Mouse (Mus musculus) cerebellum, adult 11-12 months (tissue): ENCODE data around the gene Trim16.
A peak's percentile ranks its signal among the peaks of the same experiment; 100 is the strongest.

ENCODE experiments used
- DNase-seq: peaks from one replicate; pipeline ENCODE4 v3.0.0; 2022

The Trim16 gene

GRCm38 (mm10) chr11:62831906-62832305 is 11.9 kb downstream of the Trim16 start:
- DNase-seq: no peak

DNA sequence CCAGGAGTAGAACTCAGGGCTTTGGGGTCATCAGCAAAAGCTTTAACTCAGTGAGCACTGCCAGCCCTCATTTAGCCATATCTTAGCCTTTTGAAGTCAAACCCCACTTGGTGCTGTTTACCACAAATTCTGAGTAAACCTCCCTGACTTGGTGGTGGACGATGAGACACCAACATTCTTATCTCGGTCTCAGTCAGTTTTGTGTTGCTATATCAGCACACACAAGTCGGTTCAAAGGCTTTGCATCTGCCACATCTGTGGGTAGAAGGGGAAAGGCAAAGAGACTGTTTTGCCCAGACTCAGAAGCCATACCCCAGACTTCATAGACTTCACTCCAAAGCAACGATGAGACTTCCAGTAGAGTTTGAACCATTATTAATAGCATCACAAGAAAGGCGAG is 24.5 kb downstream of the Trim16 start:
- no peak for DNase-seq

DNA sequence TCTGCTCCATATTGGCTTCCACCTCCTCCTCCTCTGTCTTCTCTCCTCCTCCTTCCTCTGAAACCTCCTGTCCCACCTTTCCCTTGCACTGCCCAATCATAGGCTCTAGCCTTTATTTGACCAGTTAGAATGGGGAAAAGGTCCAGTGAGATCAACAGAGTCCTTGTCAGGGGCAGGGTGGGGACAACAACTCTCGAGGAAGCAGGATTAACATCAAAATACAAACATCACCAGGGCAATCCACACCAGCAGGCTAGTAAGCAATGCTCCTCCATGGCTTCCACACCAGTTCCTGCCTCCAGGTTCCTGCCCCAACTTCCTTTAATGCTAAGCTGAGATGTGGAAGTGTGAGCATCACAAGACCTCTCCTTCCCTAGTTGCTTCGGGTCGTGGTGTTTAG is 25.7 kb downstream of the Trim16 start:
- DNase-seq: no peak

GRCm38 (mm10) chr11:62846961-62847654 is 27.1 kb downstream of the Trim16 start, which contains the start of gene Fbxw10:
Gene Fbxw10, plus strand, starts transcription at chr11:62847069.
- DNase-seq: no peak

DNA sequence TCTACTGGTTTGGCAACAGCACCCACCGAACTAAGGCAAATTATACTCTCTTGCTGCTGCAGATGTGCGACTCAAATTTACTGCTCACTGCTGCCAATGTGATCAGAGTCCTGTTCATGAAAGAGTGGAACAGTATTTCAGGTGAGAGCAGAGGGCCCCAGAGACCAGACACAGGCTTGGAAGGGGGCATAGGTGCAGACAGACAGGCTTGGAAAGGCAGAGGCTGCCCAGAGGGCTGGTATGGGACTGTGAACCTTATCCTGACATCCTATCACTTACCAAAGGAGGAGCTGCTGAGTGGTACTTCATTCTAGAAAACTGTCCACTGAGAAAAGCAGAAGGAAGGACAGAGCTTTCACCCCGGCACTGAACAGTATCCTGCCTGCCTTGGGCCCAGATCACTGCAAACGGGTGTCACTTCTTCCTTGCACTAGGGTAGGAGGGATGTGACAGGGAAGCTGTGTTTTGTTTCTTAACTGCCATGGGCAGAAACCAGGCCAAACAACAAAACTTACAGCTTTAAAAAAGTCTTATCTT is 27.7 kb downstream of the Trim16 start:
- no peak for DNase-seq

- no peak for DNase-seq
Observed at GRCm38 (mm10) chr11:62848301-62848700, 28.3 kb downstream of the Trim16 start.

DNA sequence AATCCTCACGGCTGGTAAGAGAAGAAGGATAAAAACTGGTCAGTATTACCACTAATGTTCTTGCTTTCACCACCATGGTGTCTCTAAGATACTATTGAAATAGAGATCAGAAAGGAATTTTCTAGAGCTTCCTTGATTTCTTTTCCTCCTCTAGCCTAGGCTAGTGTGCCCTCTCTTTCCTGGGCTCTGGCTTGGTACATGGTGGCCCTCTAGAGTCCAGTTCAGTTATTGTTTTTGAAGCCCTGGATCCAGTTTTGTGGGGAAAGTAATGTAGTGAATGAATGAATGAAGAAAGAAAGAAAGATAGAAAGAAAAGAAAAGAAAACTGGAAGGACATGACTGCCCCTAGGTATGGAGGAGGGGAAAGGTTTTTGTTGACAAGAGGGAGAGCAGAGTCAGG is 31.2 kb downstream of the Trim16 start:
- DNase-seq: no peak

DNA sequence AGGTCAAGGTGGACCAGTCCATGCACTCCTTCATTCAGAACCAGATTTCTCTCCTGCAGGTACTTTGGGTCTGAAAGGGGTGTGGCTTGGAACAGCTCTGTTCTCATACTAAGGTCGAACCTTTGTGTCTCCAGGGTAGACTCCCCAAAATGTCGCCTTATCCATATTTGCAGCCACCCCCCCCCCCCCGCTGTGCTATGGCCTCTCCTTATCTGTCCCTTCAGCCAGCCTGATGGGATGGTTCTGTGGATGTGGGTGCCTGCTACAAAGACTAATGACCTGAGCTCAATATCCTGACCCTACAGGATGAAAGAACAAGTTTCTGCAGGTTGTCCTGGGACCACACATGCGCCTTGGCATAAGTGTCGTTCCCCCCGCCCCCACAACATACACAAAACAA is 33.3 kb downstream of the Trim16 start:
- DNase-seq: no peak

DNA sequence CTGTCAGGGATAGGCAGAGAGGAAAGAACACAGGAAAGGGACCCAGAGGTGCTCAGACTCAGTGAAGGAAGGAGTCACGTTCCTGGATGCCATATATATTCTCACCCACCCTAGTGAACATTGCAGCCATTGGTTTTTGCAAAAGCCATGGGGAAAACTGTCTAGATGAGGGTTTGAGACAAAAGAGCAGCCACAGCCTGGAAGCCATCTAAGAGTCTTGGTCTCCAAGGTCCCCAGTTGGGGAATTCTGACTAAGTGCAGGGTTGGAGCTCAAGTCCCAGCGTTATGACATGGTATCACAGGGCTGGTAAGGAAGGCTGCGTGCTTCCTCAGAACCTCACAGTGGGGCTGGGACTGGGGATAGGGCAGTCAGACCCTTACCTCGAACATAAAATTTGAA is 45.5 kb downstream of the Trim16 start:
- DNase-seq: no peak

DNA sequence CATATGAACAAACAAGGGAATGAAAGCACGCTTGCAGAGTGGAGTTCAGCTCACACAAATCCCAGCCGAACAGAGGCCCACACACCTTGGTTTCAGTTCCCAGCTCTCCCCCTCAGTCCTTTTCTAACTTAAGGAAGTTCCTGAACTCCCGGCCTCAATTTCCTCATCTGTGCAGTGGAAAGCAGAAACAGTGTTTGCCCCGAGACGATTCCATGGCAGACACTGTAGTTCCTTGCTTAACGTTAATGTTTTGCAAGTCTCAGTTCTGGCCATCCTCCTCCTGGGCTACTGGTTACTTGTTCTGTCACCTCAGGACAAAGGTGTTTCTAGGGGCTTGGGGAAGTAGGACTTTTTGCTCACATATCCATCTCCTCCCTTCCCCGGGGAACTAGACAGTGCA is 46.7 kb downstream of the Trim16 start:
- DNase-seq: no peak

DNA sequence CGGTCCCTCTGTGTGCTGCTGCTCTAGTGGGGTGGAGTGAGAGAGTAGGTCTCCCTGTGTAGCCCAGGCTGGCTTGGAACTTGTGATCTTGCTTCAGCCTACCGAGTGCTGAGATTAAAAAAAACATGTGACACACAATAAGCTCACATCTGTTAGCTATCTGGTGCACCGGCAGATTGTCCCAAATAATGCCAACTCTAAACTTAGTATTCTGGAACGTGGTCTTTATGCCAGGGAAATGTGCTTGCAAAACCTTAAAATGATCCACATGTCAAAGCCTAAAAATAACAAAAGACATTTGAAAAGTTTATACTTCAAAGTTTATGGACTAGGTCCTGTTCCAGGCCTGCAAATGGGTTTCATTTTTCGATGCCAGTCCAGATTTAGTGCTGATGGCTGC is 49.2 kb downstream of the Trim16 start:
- no peak for DNase-seq

GRCm38 (mm10) chr11:62869715-62870371 is 49.8 kb downstream of the Trim16 start:
- no peak for DNase-seq

DNA sequence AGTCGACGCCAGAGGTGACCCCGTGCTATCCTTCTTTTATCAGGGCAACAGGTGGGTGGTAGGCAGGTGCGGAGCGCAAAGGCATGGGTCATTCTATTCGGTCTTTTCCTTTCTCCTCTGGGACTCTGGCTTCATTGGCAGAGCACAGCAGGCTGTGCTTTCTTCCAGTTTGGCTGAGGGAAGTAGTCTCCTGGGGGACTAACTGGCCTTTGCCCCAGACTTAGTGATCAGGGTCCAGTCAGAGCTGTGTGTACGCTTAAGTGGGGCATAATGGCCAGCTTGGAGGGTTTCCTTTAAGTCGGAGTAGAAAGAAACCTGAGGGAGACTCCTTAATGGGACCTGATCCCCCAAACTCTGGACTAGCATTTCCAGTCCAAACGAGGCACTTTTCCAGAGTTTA is 53.4 kb downstream of the Trim16 start:
- DNase-seq: no peak

GRCm38 (mm10) chr11:62875696-62876095 is 55.7 kb downstream of the Trim16 start:
- no peak for DNase-seq

DNA sequence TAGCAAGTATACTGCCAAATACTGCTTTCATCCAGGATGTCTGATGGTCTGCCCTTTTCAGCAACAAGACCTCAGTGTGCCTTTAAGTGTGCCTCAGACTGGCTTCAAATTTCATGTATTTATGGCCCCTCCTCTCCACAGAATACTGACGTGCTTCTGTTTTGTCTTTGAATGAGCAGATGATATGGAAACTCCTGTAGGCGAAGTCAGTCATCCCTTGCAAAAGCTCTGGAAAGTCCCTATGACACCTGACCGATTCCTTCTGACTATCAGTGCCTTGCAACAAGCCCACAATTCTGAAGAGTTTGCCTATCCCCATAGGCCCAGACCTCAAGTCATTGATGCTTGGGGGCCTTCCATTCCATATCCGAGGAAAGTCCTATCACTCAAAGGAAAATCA is 56.4 kb downstream of the Trim16 start:
- DNase-seq: no peak

- DNase-seq: no peak
Observed at GRCm38 (mm10) chr11:62877391-62877790, 57.4 kb downstream of the Trim16 start.

- peak; percentile 39 for DNase-seq
Observed at GRCm38 (mm10) chr11:62878728-62879127, 58.7 kb downstream of the Trim16 start.

DNA sequence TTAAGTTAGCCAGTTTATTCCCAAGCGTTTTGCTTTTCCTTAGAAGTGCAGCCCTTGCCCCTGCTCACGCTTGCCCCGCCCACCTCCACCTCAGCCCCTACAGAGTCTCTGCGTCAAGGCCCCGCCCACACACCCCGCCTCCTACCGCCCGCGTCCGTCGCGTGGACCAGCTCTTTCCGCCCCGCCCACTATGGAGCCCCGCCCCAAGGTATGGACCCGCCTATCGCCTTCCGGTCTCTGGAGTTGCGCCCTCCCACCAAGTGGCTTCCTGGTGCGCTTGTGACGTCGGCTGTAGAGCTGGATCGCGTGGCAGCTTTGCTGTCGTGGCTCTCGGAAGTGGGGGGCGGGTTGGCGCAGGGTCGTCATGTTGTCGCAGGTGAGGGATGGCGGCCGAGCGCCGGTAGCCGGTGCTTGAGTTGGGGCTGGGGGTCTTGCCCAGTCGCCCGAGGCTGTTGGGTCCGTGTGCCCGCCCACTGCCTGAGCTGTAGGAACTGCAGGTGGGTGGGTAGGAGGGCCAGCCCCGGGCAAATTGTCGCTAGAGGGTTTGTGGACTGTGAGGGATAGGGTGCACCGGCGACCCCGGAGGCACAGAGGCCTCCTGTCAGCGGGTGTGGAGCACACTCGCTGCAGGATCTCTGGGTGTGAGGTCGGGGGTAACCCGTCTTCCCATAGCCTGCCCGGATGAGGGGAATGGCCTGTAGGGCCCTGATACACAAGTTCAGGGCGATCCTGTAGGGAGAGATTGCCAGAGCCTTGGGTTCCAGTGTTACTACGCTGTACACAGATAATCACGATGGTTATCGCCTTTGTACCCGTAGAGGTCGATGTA is 59.4 kb downstream of the Trim16 start, which contains the start of gene Tvp23b:
TSS of gene Tvp23b (plus strand) at position 236 of the 829 bp plus-strand sequence.
- peak; percentile 97 for DNase-seq

GRCm38 (mm10) chr11:62883407-62883806 is 63.4 kb downstream of the Trim16 start:
- DNase-seq: no peak

DNA sequence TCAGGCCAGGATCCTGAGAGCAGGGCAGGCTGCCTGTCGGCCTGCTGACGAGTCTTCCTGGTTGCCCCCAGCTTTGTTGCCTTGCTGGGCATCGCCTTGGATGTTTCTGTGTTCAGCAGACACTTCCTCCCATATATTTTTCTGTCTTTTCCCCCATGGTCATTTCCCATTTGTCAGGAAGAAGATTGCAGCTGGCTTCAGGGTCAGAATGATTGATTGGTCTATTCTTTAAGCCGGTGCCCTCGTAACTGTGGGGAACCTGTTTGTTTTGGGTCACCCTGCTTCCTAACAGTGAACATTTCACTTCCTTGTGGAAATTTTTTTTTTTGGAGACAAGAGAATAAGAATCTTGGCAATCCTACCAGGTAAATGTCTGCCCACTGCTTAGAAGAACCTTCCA is 65.3 kb downstream of the Trim16 start:
- no peak for DNase-seq

DNA sequence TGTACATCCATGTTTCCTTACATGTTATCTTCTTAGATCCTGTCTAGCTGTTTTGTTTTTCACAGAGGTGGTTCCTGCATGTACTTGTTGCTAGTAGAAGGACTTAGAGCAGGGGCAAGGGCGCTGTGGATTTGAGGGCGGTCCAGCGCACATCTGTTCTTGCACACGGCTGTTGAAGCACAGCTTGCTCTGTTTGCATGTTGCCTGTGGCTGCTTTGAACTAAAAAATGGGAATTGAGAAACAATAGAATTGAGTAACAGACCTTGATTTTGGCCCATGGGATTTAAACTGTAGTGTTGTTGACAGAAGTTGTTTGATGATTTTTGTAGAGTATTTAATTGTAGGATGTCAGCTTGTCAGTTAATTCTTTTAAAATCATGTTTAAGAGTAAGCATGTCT is 70.8 kb downstream of the Trim16 start:
- DNase-seq: no peak

GRCm38 (mm10) chr11:62891763-62892162 is 71.7 kb downstream of the Trim16 start:
- DNase-seq: no peak
